Mouse (Mus musculus): Measurements from ENCODE around the gene Fam13a. TPM values are rescaled to one million over a fixed set of nuclear protein-coding genes. Genes with fewer than 3 reads are reported as not detected.

Gene Fam13a
- total and polyA plus RNA-seq, 3 experiments = 0.33 TPM; not detected in 2

GRCm38 (mm10) chr6:58965071-58965831, 59.1 kb downstream of the Fam13a start:
- Histone ChIP-seq H3K36me3 (replicated peaks) (no peaks in the 10 kb centered on the region), H3K9me3 (replicated peaks) (no peaks in the 10 kb centered on the region), H3K4me3 (ENCODE audit: low read depth, low read length) (no peak overlapping the region), H3K27me3 (ENCODE audit: insufficient read depth, low read length) (no peaks in the 10 kb centered on the region; the same call in 1 of the 2 replicates), H3K4me1 (ENCODE audit: insufficient read depth, low read depth, low read length) (no peaks in the 10 kb centered on the region)
- ATAC-seq (ENCODE audit: extremely low read depth, insufficient number of reproducible peaks, low FRiP score, poor library complexity, severe bottlenecking) = no peak
- no peak for DNase-seq (ENCODE audit: low spot score)
- TF ChIP-seq POLR2AphosphoS5 (IDR thresholded peaks at IDR 0.05; ENCODE audit: insufficient replicate concordance, low read depth, low read length) = no peak
- no peak for TF ChIP-seq GATA1 (IDR thresholded peaks at IDR 0.05; ENCODE audit: borderline replicate concordance, low read length)
- TF ChIP-seq TAL1 (conservative IDR thresholded peaks at IDR 0.05; ENCODE audit: low read depth, low read length) = no peak
- no peak for TF ChIP-seq GATA2 (IDR thresholded peaks at IDR 0.05; ENCODE audit: borderline replicate concordance, low read depth, low read length)
- TF ChIP-seq CTCF (IDR thresholded peaks at IDR 0.05; ENCODE audit: low read depth, low read length) = no peak

DNA sequence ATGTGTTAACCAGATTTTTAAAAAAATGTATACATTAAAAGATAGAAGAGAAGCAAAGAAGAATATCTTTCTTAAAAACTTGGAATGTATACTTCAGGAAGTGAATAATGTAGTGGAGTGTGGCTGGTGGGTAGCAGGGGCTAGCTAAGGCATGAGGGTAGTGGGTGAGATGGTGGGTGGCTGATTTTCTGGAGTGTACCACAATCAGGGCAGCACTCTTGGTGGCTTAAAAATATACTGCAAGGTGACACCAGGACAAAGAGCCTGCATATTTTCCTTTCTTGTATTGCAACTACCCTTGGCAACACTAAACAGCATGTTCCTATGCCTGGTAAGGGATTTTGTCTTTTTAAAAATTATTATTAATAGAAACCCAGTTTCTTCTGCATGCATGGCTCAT, 59.8 kb downstream of the Fam13a start:
- Histone ChIP-seq H3K4me3 (ENCODE audit: low read depth, low read length) (no peak overlapping the region), H3K9me3 (replicated peaks) (no peaks in the 10 kb centered on the region), H3K36me3 (replicated peaks) (no peaks in the 10 kb centered on the region), H3K27me3 (ENCODE audit: insufficient read depth, low read length) (no peaks in the 10 kb centered on the region; the same call in 1 of the 2 replicates), H3K4me1 (ENCODE audit: insufficient read depth, low read depth, low read length) (no peaks in the 10 kb centered on the region)
- ATAC-seq (ENCODE audit: extremely low read depth, insufficient number of reproducible peaks, low FRiP score, poor library complexity, severe bottlenecking) (no peak), DNase-seq (ENCODE audit: low spot score) (no peak)
- TF ChIP-seq POLR2AphosphoS5 (IDR thresholded peaks at IDR 0.05; ENCODE audit: insufficient replicate concordance, low read depth, low read length) = no peak
- TF ChIP-seq GATA1 (IDR thresholded peaks at IDR 0.05; ENCODE audit: borderline replicate concordance, low read length) = no peak
- no peak for TF ChIP-seq GATA2 (IDR thresholded peaks at IDR 0.05; ENCODE audit: borderline replicate concordance, low read depth, low read length)
- no peak for TF ChIP-seq CTCF (IDR thresholded peaks at IDR 0.05; ENCODE audit: low read depth, low read length)
- no peak for TF ChIP-seq TAL1 (conservative IDR thresholded peaks at IDR 0.05; ENCODE audit: low read depth, low read length)

GRCm38 (mm10) chr6:58964091-58964490, 60.3 kb downstream of the Fam13a start:
- no peaks in the 10 kb centered on the region for H3K4me1 ChIP-seq (ENCODE audit: insufficient read depth, low read depth, low read length)
- TF ChIP-seq POLR2AphosphoS5 (IDR thresholded peaks at IDR 0.05; ENCODE audit: insufficient replicate concordance, low read depth, low read length) (no peak), CTCF (IDR thresholded peaks at IDR 0.05; ENCODE audit: low read depth, low read length) (no peak), GATA2 (IDR thresholded peaks at IDR 0.05; ENCODE audit: borderline replicate concordance, low read depth, low read length) (no peak), TAL1 (conservative IDR thresholded peaks at IDR 0.05; ENCODE audit: low read depth, low read length) (no peak), GATA1 (IDR thresholded peaks at IDR 0.05; ENCODE audit: borderline replicate concordance, low read length) (no peak)
- DNase-seq (ENCODE audit: low spot score) (no peak), ATAC-seq (ENCODE audit: extremely low read depth, insufficient number of reproducible peaks, low FRiP score, poor library complexity, severe bottlenecking) (no peak)
- no peaks in the 10 kb centered on the region; the same call in 1 of the 2 replicates for H3K27me3 ChIP-seq (ENCODE audit: insufficient read depth, low read length)
- H3K36me3 ChIP-seq (replicated peaks) = no peaks in the 10 kb centered on the region
- H3K9me3 ChIP-seq (replicated peaks) = no peaks in the 10 kb centered on the region
- H3K4me3 ChIP-seq (ENCODE audit: low read depth, low read length) = no peak overlapping the region

DNA sequence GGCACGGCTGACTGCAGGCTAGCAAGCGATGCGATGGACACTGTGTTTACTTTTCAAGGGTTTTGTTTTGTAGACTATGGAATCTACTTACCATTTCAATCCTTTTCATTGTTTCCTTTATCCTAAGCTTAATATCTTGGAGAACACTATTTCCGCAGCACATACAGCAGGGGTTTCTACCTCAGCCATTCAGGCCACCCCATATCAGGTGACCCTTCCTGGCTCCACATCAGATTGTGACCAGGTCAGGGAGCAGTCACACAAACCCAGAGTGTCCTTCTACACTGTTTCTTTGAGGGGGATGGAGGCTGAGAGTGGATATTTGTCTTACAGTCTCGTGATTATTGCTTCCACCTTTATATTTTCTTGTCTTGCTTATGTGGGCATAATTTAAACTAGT, 61.7 kb downstream of the Fam13a start:
- H3K36me3 ChIP-seq (replicated peaks) = no peaks in the 10 kb centered on the region
- TF ChIP-seq GATA1 (IDR thresholded peaks at IDR 0.05; ENCODE audit: borderline replicate concordance, low read length) = no peak
- no peak for TF ChIP-seq POLR2AphosphoS5 (IDR thresholded peaks at IDR 0.05; ENCODE audit: insufficient replicate concordance, low read depth, low read length)
- TF ChIP-seq CTCF (IDR thresholded peaks at IDR 0.05; ENCODE audit: low read depth, low read length) = no peak
- TF ChIP-seq TAL1 (conservative IDR thresholded peaks at IDR 0.05; ENCODE audit: low read depth, low read length) = no peak
- no peak for TF ChIP-seq GATA2 (IDR thresholded peaks at IDR 0.05; ENCODE audit: borderline replicate concordance, low read depth, low read length)
- H3K4me3 ChIP-seq (ENCODE audit: low read depth, low read length) = no peak overlapping the region
- H3K27me3 ChIP-seq (ENCODE audit: insufficient read depth, low read length) = no peaks in the 10 kb centered on the region
- no peaks in the 10 kb centered on the region for H3K4me1 ChIP-seq (ENCODE audit: insufficient read depth, low read depth, low read length)
- H3K9me3 ChIP-seq (replicated peaks) = no peaks in the 10 kb centered on the region
- DNase-seq (ENCODE audit: low spot score) = no peak
- ATAC-seq (ENCODE audit: extremely low read depth, insufficient number of reproducible peaks, low FRiP score, poor library complexity, severe bottlenecking) = no peak

GRCm38 (mm10) chr6:58960523-58960922, 63.8 kb downstream of the Fam13a start:
- Histone ChIP-seq H3K4me3 (ENCODE audit: low read depth, low read length) (no peak overlapping the region), H3K36me3 (replicated peaks) (no peaks in the 10 kb centered on the region), H3K9me3 (replicated peaks) (no peaks in the 10 kb centered on the region), H3K27me3 (ENCODE audit: insufficient read depth, low read length) (no peaks in the 10 kb centered on the region), H3K4me1 (ENCODE audit: insufficient read depth, low read depth, low read length) (no peaks in the 10 kb centered on the region)
- ATAC-seq (ENCODE audit: extremely low read depth, insufficient number of reproducible peaks, low FRiP score, poor library complexity, severe bottlenecking) (no peak), DNase-seq (ENCODE audit: low spot score) (no peak)
- TF ChIP-seq TAL1 (conservative IDR thresholded peaks at IDR 0.05; ENCODE audit: low read depth, low read length) (no peak), GATA1 (IDR thresholded peaks at IDR 0.05; ENCODE audit: borderline replicate concordance, low read length) (no peak), POLR2AphosphoS5 (IDR thresholded peaks at IDR 0.05; ENCODE audit: insufficient replicate concordance, low read depth, low read length) (no peak), CTCF (IDR thresholded peaks at IDR 0.05; ENCODE audit: low read depth, low read length) (no peak), GATA2 (IDR thresholded peaks at IDR 0.05; ENCODE audit: borderline replicate concordance, low read depth, low read length) (no peak)

GRCm38 (mm10) chr6:58951128-58951992, 73.0 kb downstream of the Fam13a start:
- Histone ChIP-seq H3K4me1 (ENCODE audit: insufficient read depth, low read depth, low read length) (no peaks in the 10 kb centered on the region), H3K27me3 (ENCODE audit: insufficient read depth, low read length) (no peaks in the 10 kb centered on the region), H3K9me3 (replicated peaks) (no peaks in the 10 kb centered on the region), H3K4me3 (ENCODE audit: low read depth, low read length) (no peak overlapping the region), H3K36me3 (replicated peaks) (no peaks in the 10 kb centered on the region)
- TF ChIP-seq CTCF (IDR thresholded peaks at IDR 0.05; ENCODE audit: low read depth, low read length) (no peak), GATA2 (IDR thresholded peaks at IDR 0.05; ENCODE audit: borderline replicate concordance, low read depth, low read length) (no peak), TAL1 (conservative IDR thresholded peaks at IDR 0.05; ENCODE audit: low read depth, low read length) (no peak), POLR2AphosphoS5 (IDR thresholded peaks at IDR 0.05; ENCODE audit: insufficient replicate concordance, low read depth, low read length) (no peak), GATA1 (IDR thresholded peaks at IDR 0.05; ENCODE audit: borderline replicate concordance, low read length) (no peak)
- ATAC-seq (ENCODE audit: extremely low read depth, insufficient number of reproducible peaks, low FRiP score, poor library complexity, severe bottlenecking) (no peak), DNase-seq (ENCODE audit: low spot score) (no peak)
